Mouse (Mus musculus) MEL (cell line): Measurements from ENCODE around the gene Ptpra. TPM values are rescaled to one million over a fixed set of nuclear protein-coding genes. Genes with fewer than 3 reads are reported as not detected.
"Not testable (repeated sequence)": the region's sequence is repeated elsewhere in the genome, so short reads cannot be mapped to it uniquely, and the experiment has no call there.

Experiments used
- DNase-seq: peaks from one replicate; pipeline ENCODE4 v3.0.0; 2011; ENCODE audit warnings: low read depth, low spot score
- H3K27ac ChIP-seq: 2 replicates; pipeline ENCODE4 v1.5.1; 2012; ENCODE audit warnings: low read depth, mild to moderate bottlenecking, control low read depth, low read length, moderate library complexity; ENCODE audit not compliant: control insufficient read depth
- H3K27me3 ChIP-seq, 2 experiments: fragments of 150-350 bp in 1 of 2; sonication (generic) in 1 of 2; 2 replicates each; pipeline ENCODE4 v1.6.1; 2012; ENCODE audit warnings: low read length in 2 of 2, mild to moderate bottlenecking in 2 of 2, improper control_type of control experiment in 1 of 2, moderate library complexity in 1 of 2; ENCODE audit not compliant: insufficient read depth in 2 of 2, control insufficient read depth in 1 of 2
- H3K36me3 ChIP-seq, 2 experiments: 2 replicates each; pipeline ENCODE4 v1.6.1; 2012 to 2014; ENCODE audit warnings: low read length in 2 of 2, improper control_type of control experiment in 1 of 2, inconsistent platforms in 1 of 2, mild to moderate bottlenecking in 1 of 2; ENCODE audit not compliant: insufficient read depth in 2 of 2, control insufficient read depth in 1 of 2
- H3K4me1 ChIP-seq, 2 experiments: fragments of 150-350 bp in 1 of 2; sonication (generic) in 1 of 2; 2 replicates each; pipeline ENCODE4 v1.6.1; 2012; ENCODE audit warnings: low read length in 2 of 2, improper control_type of control experiment in 1 of 2, mild to moderate bottlenecking in 1 of 2; ENCODE audit not compliant: insufficient read depth in 2 of 2, control insufficient read depth in 1 of 2
- H3K4me3 ChIP-seq, 2 experiments: fragments of 150-350 bp in 1 of 2; sonication (generic) in 1 of 2; 2 replicates each; pipeline ENCODE4 v1.5.1; 2012; ENCODE audit warnings: low read depth in 2 of 2, low read length in 2 of 2, mild to moderate bottlenecking in 2 of 2, moderate library complexity in 2 of 2, control low read depth in 1 of 2, improper control_type of control experiment in 1 of 2; ENCODE audit not compliant: control insufficient read depth in 1 of 2, insufficient read depth in 1 of 2
- H3K79me2 ChIP-seq: 2 replicates; pipeline ENCODE4 v1.6.1; 2012; ENCODE audit warnings: mild to moderate bottlenecking, low read length, moderate library complexity; ENCODE audit not compliant: control insufficient read depth, poor library complexity, insufficient read depth
- H3K9ac ChIP-seq: 2 replicates; pipeline ENCODE4 v1.6.1; 2012; ENCODE audit warnings: low read depth, mild to moderate bottlenecking, control low read depth, low read length, moderate library complexity; ENCODE audit not compliant: control insufficient read depth, poor library complexity, severe bottlenecking
- H3K9me3 ChIP-seq: fragments of 150-350 bp; sonication (generic); replicated peaks from 2 replicates; pipeline ENCODE4 v1.6.1; 2012; ENCODE audit warnings: mild to moderate bottlenecking, low read length, improper control_type of control experiment, moderate library complexity; ENCODE audit not compliant: insufficient read depth
- CHD1 ChIP-seq: IDR thresholded peaks from 2 replicates; pipeline ENCODE4 v1.6.1; 2012; ENCODE audit warnings: low read depth, mild to moderate bottlenecking, inconsistent platforms, low read length, improper control_type of control experiment
- CTCF ChIP-seq, 3 experiments: IDR thresholded peaks in 2 of 3; conservative IDR thresholded peaks in 1 of 3; 2 replicates each; pipeline ENCODE4 v1.5.1; 2011 to 2012; ENCODE audit warnings: low read length in 3 of 3, low read depth in 2 of 3, mild to moderate bottlenecking in 2 of 3, improper control_type of control experiment in 1 of 3, inconsistent platforms in 1 of 3, mixed read lengths in 1 of 3, moderate library complexity in 1 of 3; ENCODE audit not compliant: control insufficient read depth in 1 of 3, insufficient read depth in 1 of 3, poor library complexity in 1 of 3, severe bottlenecking in 1 of 3
- EP300 ChIP-seq, 2 experiments: IDR thresholded peaks; 2 replicates each; pipeline ENCODE4 v1.6.1; 2011; ENCODE audit warnings: improper control_type of control experiment in 2 of 2, low read length in 2 of 2, low read depth in 1 of 2, mild to moderate bottlenecking in 1 of 2
- ETS1 ChIP-seq: IDR thresholded peaks from 2 replicates; pipeline ENCODE4 v1.6.1; 2012; ENCODE audit warnings: low read depth, mild to moderate bottlenecking, inconsistent platforms, low read length, improper control_type of control experiment, moderate library complexity
- GABPA ChIP-seq: IDR thresholded peaks from 2 replicates; pipeline ENCODE4 v1.6.1; 2012; ENCODE audit warnings: low read depth, mild to moderate bottlenecking, inconsistent platforms, low read length, improper control_type of control experiment, moderate library complexity
- KAT2A ChIP-seq: conservative IDR thresholded peaks from 2 replicates; pipeline ENCODE4 v1.6.1; 2012; ENCODE audit warnings: low read depth, low read length, improper control_type of control experiment, inconsistent platforms
- MAFK ChIP-seq: IDR thresholded peaks from 2 replicates; pipeline ENCODE4 v1.6.1; 2011; ENCODE audit warnings: low read depth, mild to moderate bottlenecking, low read length, improper control_type of control experiment, borderline replicate concordance
- MAX ChIP-seq: IDR thresholded peaks from 2 replicates; pipeline ENCODE4 v1.6.1; 2011; ENCODE audit warnings: low read length, improper control_type of control experiment
- MAZ ChIP-seq: IDR thresholded peaks from 2 replicates; pipeline ENCODE4 v1.6.1; 2012; ENCODE audit warnings: low read depth, mild to moderate bottlenecking, inconsistent platforms, low read length, improper control_type of control experiment
- NRF1 ChIP-seq: IDR thresholded peaks from 2 replicates; pipeline ENCODE4 v1.6.1; 2014; ENCODE audit warnings: low read depth, mild to moderate bottlenecking, inconsistent platforms, low read length, improper control_type of control experiment, moderate library complexity; ENCODE audit not compliant: poor library complexity, insufficient read depth, severe bottlenecking
- POLR2AphosphoS2 ChIP-seq: IDR thresholded peaks from 2 replicates; pipeline ENCODE4 v1.6.1; 2011; ENCODE audit warnings: low read length, improper control_type of control experiment
- RAD21 ChIP-seq: IDR thresholded peaks from 2 replicates; pipeline ENCODE4 v1.6.1; 2011; ENCODE audit warnings: mild to moderate bottlenecking, low read depth, low read length, improper control_type of control experiment
- SMC3 ChIP-seq: IDR thresholded peaks from 2 replicates; pipeline ENCODE4 v1.6.1; 2011; ENCODE audit warnings: low read depth, low read length, improper control_type of control experiment
- USF1 ChIP-seq: IDR thresholded peaks from 2 replicates; pipeline ENCODE4 v1.6.1; 2014; ENCODE audit warnings: low read depth, mild to moderate bottlenecking, inconsistent platforms, low read length, improper control_type of control experiment, moderate library complexity
- USF2 ChIP-seq, 2 experiments: IDR thresholded peaks; 2 replicates each; pipeline ENCODE4 v1.6.1; 2011 to 2012; ENCODE audit warnings: improper control_type of control experiment in 2 of 2, low read length in 2 of 2, borderline replicate concordance in 1 of 2, inconsistent platforms in 1 of 2, low read depth in 1 of 2, mild to moderate bottlenecking in 1 of 2; ENCODE audit not compliant: insufficient read depth in 1 of 2
- polyA plus RNA-seq, 2 experiments: library from polyadenylated mRNA; stranded (reverse) in 1 of 2; unstranded in 1 of 2; fragments of >175 nt in 1 of 2; fragments of >200 nt in 1 of 2; gene quantifications; 2 replicates each; pipeline versions ENCODE4 v1.2.1 to v1.2.4; 2012; ENCODE audit warnings: low replicate concordance in 2 of 2, low read depth in 1 of 2; ENCODE audit not compliant: insufficient read length in 2 of 2, insufficient read depth in 1 of 2, missing spikeins in 1 of 2
- total RNA-seq: library from RNA; depleted of rRNA; stranded (reverse); fragments of 300-350 nt; gene quantifications from 2 replicates; pipeline ENCODE4 v1.2.3, GENCODE M21; 2012

Ptpra gene
- total and polyA plus RNA-seq, 3 experiments, result 28.1 to 68.3 TPM; not detected in 1

- Histone ChIP-seq H3K79me2 (peaks cover 3% of the 10 kb centered on the region), H3K36me3 (peaks cover 0 to 6% of the 10 kb centered on the region in 2 experiments; a peak in 1 of 4 replicates), H3K27me3 (no peaks in the 10 kb centered on the region), H3K9ac (no peak overlapping the region), H3K4me3 (no peak overlapping the region), H3K27ac (no peak overlapping the region), H3K9me3 (no peaks in the 10 kb centered on the region), H3K4me1 (peaks cover 0 to 7% of the 10 kb centered on the region in 2 experiments; a peak in 2 of 4 replicates)
- no peak for DNase-seq
- TF ChIP-seq CTCF (IDR thresholded peaks at IDR 0.05 in 2 of 3, conservative IDR thresholded peaks at IDR 0.05 in 1 of 3; ENCODE audit: control insufficient read depth in 1 of 3, insufficient read depth in 1 of 3, low read depth in 2 of 3, low read length in 3 of 3, poor library complexity in 1 of 3, severe bottlenecking in 1 of 3) (no peak), RAD21 (no peak), KAT2A (no peak), POLR2AphosphoS2 (no peak), MAFK (no peak)
Observed at GRCm38 (mm10) chr2:130491162-130491561, 41.1 kb downstream of the Ptpra start.

- Histone ChIP-seq H3K36me3 (peaks cover 0 to 6% of the 10 kb centered on the region in 2 experiments; a peak in 1 of 4 replicates), H3K9me3 (no peaks in the 10 kb centered on the region), H3K27me3 (no peaks in the 10 kb centered on the region), H3K4me1 (peaks cover 0 to 7% of the 10 kb centered on the region in 2 experiments; a peak in 2 of 4 replicates), H3K79me2 (peaks cover 3% of the 10 kb centered on the region), H3K27ac (no peak overlapping the region), H3K4me3 (no peak overlapping the region), H3K9ac (no peak overlapping the region)
- DNase-seq, result no peak
- no peak for TF ChIP-seq MAX
- TF ChIP-seq EP300 (IDR thresholded peaks at IDR 0.05; ENCODE audit: low read depth in 1 of 2, low read length in 2 of 2), result no peak
- no peak for TF ChIP-seq USF2 (IDR thresholded peaks at IDR 0.05; ENCODE audit: borderline replicate concordance in 1 of 2, insufficient read depth in 1 of 2, low read depth in 1 of 2, low read length in 2 of 2)
- no peak for TF ChIP-seq ETS1
- no peak for TF ChIP-seq MAFK
- TF ChIP-seq GABPA, result no peak
- TF ChIP-seq SMC3, result no peak
- no peak for TF ChIP-seq CHD1
- no peak for TF ChIP-seq NRF1
- no peak for TF ChIP-seq POLR2AphosphoS2
- no peak for TF ChIP-seq USF1
- no peak for TF ChIP-seq MAZ
Observed at GRCm38 (mm10) chr2:130491587-130491986, 41.5 kb downstream of the Ptpra start.

- not testable (repeated sequence) for H3K4me1 ChIP-seq, H3K9ac ChIP-seq, H3K27ac ChIP-seq, H3K79me2 ChIP-seq, DNase-seq, H3K4me3 ChIP-seq, H3K36me3 ChIP-seq, H3K9me3 ChIP-seq, H3K27me3 ChIP-seq
Observed at GRCm38 (mm10) chr2:130495114-130495513, 45.0 kb downstream of the Ptpra start.
